Mouse (Mus musculus) limb, embryonic 14.5 days (tissue): ENCODE measurements around the gene Rpgrip1l. TPM values are rescaled to one million over a fixed set of nuclear protein-coding genes. Genes with fewer than 3 reads are reported as not detected.

Experiments used
- ATAC-seq: fragments of 200-750 bp; cut with Nextera tagmentation; 2 replicates; pipeline ENCODE4 v1.8.0; 2017; ENCODE audit warnings: low read depth, moderate number of reproducible peaks, moderate TSS enrichment; ENCODE audit not compliant: low FRiP score
- DNase-seq: peaks from one replicate; pipeline ENCODE4 v3.0.0-alpha.2; 2015; ENCODE audit warnings: low spot score
- H3K27ac ChIP-seq: fragments of 300-500 bp; sonication (generic); replicated peaks from 2 replicates; pipeline ENCODE4 v1.5.1; 2014; ENCODE audit warnings: low read depth, mild to moderate bottlenecking, low read length, moderate library complexity, mixed read lengths
- H3K27me3 ChIP-seq: fragments of 300-500 bp; sonication (generic); 2 replicates; pipeline ENCODE4 v1.6.1; 2014; ENCODE audit warnings: low read length, mixed read lengths; ENCODE audit not compliant: control insufficient read depth, insufficient read depth
- H3K36me3 ChIP-seq: fragments of 300-500 bp; sonication (generic); 2 replicates; pipeline ENCODE4 v1.6.1; 2014; ENCODE audit warnings: mild to moderate bottlenecking, low read length, moderate library complexity, mixed read lengths; ENCODE audit not compliant: control insufficient read depth, insufficient read depth
- H3K4me1 ChIP-seq: fragments of 300-500 bp; sonication (generic); 2 replicates; pipeline ENCODE4 v1.6.1; 2014; ENCODE audit warnings: antibody characterized with exemption, low read length, mixed read lengths; ENCODE audit not compliant: control insufficient read depth, insufficient read depth
- H3K4me2 ChIP-seq: fragments of 300-500 bp; sonication (generic); replicated peaks from 2 replicates; pipeline ENCODE4 v1.6.1; 2014; ENCODE audit warnings: low read depth, mild to moderate bottlenecking, low read length, moderate library complexity; ENCODE audit not compliant: severe bottlenecking
- H3K4me3 ChIP-seq: fragments of 300-500 bp; sonication (generic); replicated peaks from 2 replicates; pipeline ENCODE4 v1.5.1; 2014; ENCODE audit warnings: low read length
- H3K9ac ChIP-seq: fragments of 300-500 bp; sonication (generic); 2 replicates; pipeline ENCODE4 v1.6.1; 2014; ENCODE audit warnings: mild to moderate bottlenecking, low read depth, low read length, moderate library complexity; ENCODE audit not compliant: severe bottlenecking
- H3K9me3 ChIP-seq: fragments of 300-500 bp; sonication (generic); 2 replicates; pipeline ENCODE4 v1.6.1; 2016; ENCODE audit warnings: low read length; ENCODE audit not compliant: control insufficient read depth
- POLR2A ChIP-seq: fragments of 200-500 bp; IDR thresholded peaks from 2 replicates; pipeline ENCODE4 v1.8.0; 2012; ENCODE audit warnings: inconsistent platforms, mild to moderate bottlenecking, moderate library complexity, borderline replicate concordance; ENCODE audit not compliant: insufficient read depth, insufficient read length; ENCODE audit errors: extremely low read depth
- WGBS: fragments of 180-500 bp; shearing (Covaris S2); extraction: QIAGEN DNeasy Blood & Tissue Kit; methylation state at CpG from one replicate; pipeline ENCODE4 v1.1.7; 2014; 5-methylcytosine and 5-hydroxymethylcytosine counted together
- polyA plus RNA-seq, 2 experiments: library from polyadenylated mRNA; depleted of rRNA in 1 of 2; stranded (reverse) in 1 of 2; unstranded in 1 of 2; fragments of >200 nt; fragmentation: Nextera tagmentation in 1 of 2; extraction: Ambion mirVana in 1 of 2; gene quantifications; 2 replicates each; pipeline versions ENCODE4 v1.2.1 to v1.2.3; 2012 to 2014

The Rpgrip1l gene
- polyA plus RNA-seq, 2 experiments: 7.7 to 16.5 TPM

GRCm38 (mm10) chr8:91349816-91350215 lies 36.8 kb upstream of the Rpgrip1l start:
- H3K9me3 ChIP-seq: no peaks in the 10 kb centered on the region
- H3K4me3 ChIP-seq: no peak overlapping the region
- H3K27ac ChIP-seq: no peak overlapping the region
- H3K27me3 ChIP-seq: no peaks in the 10 kb centered on the region
- WGBS: 90% methylated on average over 7 of the region's 7 CpGs
- no peak overlapping the region for H3K4me2 ChIP-seq
- no peak for ATAC-seq
- no peaks in the 10 kb centered on the region for H3K36me3 ChIP-seq
- no peak for DNase-seq
- no peak for TF ChIP-seq POLR2A
- no peak overlapping the region for H3K9ac ChIP-seq
- H3K4me1 ChIP-seq: peaks cover under 1% of the 10 kb centered on the region; the same call in 1 of the 2 replicates

- 72% methylated on average over 6 of the region's 6 CpGs for WGBS
- Histone ChIP-seq H3K27ac (no peak overlapping the region), H3K9ac (no peak overlapping the region), H3K4me2 (no peak overlapping the region), H3K36me3 (no peaks in the 10 kb centered on the region), H3K9me3 (no peaks in the 10 kb centered on the region), H3K4me1 (peaks cover 3% of the 10 kb centered on the region; the same call in 1 of the 2 replicates), H3K27me3 (no peaks in the 10 kb centered on the region), H3K4me3 (no peak overlapping the region)
- TF ChIP-seq POLR2A: no peak
- ATAC-seq: no peak
- no peak for DNase-seq
These were observed 34.5 kb upstream of the Rpgrip1l start for GRCm38 (mm10) chr8:91347595-91347994.

DNA sequence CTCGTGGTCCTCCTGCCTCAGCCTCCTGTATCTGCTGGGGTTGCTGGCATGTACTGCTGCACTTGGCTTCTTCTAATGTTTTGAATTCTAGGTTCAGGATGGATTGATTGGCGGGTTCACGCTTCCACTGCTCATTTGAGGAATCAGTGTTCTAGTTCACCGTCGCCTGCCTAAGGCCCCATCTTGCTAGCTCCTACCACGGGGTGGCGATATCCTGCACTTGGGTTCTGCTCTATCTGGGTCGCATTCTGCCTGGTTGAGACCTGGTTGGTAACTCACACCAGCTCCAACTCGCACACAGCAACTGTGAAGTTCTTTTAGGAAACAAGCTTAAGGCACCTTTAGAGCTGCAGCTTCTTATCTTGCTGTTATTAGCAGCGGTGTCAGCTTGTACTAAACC lies 34.1 kb upstream of the Rpgrip1l start:
- Histone ChIP-seq H3K9ac (no peak overlapping the region), H3K27ac (no peak overlapping the region), H3K4me3 (no peak overlapping the region), H3K4me1 (peaks cover 3% of the 10 kb centered on the region; the same call in 1 of the 2 replicates), H3K27me3 (no peaks in the 10 kb centered on the region), H3K4me2 (no peak overlapping the region), H3K36me3 (no peaks in the 10 kb centered on the region), H3K9me3 (no peaks in the 10 kb centered on the region)
- no peak for TF ChIP-seq POLR2A
- 85% methylated on average over 10 of the region's 10 CpGs for WGBS
- ATAC-seq (no peak), DNase-seq (no peak)

DNA sequence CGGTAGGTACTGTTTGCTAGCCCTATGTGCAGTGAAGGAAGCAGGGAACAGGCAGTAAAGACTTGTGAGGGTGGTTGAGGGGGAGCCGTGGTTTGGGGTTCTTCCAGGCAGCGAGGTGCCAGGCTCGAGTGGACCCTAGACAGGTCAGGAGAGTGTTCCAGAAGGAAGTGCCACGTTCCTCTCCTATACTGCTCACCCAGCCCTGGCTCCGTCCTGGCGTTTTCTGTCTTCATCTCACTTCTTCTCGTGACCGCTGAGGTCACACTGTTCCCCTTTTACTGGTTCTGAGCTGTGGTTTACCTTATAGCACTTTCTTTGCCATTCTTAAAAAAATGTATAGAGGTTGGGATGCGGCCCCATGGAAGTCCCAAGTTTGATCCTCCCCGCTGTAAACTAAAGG lies 31.6 kb upstream of the Rpgrip1l start:
- H3K9ac ChIP-seq: no peak overlapping the region
- no peak for TF ChIP-seq POLR2A
- H3K4me3 ChIP-seq: no peak overlapping the region
- H3K9me3 ChIP-seq: no peaks in the 10 kb centered on the region
- DNase-seq (no peak), ATAC-seq (no peak)
- H3K36me3 ChIP-seq: no peaks in the 10 kb centered on the region
- peaks cover 3% of the 10 kb centered on the region; the same call in 1 of the 2 replicates for H3K4me1 ChIP-seq
- WGBS: 88% methylated on average over 11 of the region's 11 CpGs
- H3K27ac ChIP-seq: no peak overlapping the region
- H3K4me2 ChIP-seq: no peak overlapping the region
- H3K27me3 ChIP-seq: no peaks in the 10 kb centered on the region

DNA sequence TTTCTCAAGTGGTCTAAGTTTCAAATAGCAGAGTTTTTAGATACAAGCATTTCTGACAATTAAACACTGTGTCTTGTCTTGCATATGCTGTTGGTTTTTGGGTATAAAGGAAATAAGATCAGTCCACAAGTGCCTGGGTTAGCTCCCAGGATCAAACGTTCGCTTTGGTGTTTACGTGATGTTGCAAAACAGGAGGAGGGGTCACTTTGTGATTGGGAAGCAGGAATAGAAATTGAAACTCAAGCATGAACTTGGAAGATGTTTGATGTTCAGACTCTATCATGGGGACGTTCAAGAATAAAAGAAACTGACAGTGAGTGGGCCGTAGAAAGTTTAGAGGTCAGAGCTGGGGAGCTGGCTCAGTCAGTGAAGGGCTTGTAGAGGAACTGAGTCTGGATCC lies 29.7 kb upstream of the Rpgrip1l start:
- no peak overlapping the region for H3K27ac ChIP-seq
- H3K4me1 ChIP-seq: peaks cover 3% of the 10 kb centered on the region; the same call in 1 of the 2 replicates
- TF ChIP-seq POLR2A: no peak
- H3K36me3 ChIP-seq: no peaks in the 10 kb centered on the region
- no peaks in the 10 kb centered on the region for H3K27me3 ChIP-seq
- no peaks in the 10 kb centered on the region for H3K9me3 ChIP-seq
- ATAC-seq (no peak), DNase-seq (no peak)
- no peak overlapping the region for H3K9ac ChIP-seq
- no peak overlapping the region for H3K4me2 ChIP-seq
- H3K4me3 ChIP-seq: no peak overlapping the region
- 78% methylated on average over 5 of the region's 5 CpGs for WGBS

DNA sequence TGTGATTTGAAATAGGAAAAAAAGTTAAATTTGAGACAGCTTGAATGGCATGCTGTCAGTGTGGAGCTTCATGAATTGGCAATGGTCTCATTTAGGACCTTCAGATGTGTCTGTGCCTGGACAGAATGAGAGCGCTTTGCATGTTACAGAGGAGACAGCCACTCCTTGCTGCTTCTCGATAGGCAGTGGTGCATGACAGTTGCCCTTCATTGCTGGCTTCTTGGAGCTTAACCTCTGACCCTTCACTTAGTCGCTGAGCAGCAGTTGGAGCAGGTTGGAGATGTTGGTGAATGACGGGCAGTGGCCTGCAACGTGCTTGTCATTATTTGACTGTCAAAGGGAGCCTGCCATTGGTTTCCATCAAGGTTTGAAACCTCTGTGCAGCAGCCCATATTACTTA lies 29.1 kb upstream of the Rpgrip1l start:
- WGBS: 52% methylated on average over 5 of the region's 5 CpGs
- Histone ChIP-seq H3K4me3 (no peak overlapping the region), H3K9ac (no peak overlapping the region), H3K9me3 (no peaks in the 10 kb centered on the region), H3K4me2 (no peak overlapping the region), H3K36me3 (no peaks in the 10 kb centered on the region), H3K27me3 (no peaks in the 10 kb centered on the region), H3K27ac (no peak overlapping the region), H3K4me1 (peaks cover 3% of the 10 kb centered on the region; the same call in 1 of the 2 replicates)
- TF ChIP-seq POLR2A: no peak
- ATAC-seq (no peak), DNase-seq (no peak)
